Mouse (Mus musculus): ENCODE data around the gene Pim1.
A peak's percentile ranks its signal among the peaks of the same experiment; 100 is the strongest.
"Not testable (repeated sequence)": the region's sequence is repeated elsewhere in the genome, so short reads cannot be mapped to it uniquely, and the experiment has no call there.

The Pim1 gene

DNA sequence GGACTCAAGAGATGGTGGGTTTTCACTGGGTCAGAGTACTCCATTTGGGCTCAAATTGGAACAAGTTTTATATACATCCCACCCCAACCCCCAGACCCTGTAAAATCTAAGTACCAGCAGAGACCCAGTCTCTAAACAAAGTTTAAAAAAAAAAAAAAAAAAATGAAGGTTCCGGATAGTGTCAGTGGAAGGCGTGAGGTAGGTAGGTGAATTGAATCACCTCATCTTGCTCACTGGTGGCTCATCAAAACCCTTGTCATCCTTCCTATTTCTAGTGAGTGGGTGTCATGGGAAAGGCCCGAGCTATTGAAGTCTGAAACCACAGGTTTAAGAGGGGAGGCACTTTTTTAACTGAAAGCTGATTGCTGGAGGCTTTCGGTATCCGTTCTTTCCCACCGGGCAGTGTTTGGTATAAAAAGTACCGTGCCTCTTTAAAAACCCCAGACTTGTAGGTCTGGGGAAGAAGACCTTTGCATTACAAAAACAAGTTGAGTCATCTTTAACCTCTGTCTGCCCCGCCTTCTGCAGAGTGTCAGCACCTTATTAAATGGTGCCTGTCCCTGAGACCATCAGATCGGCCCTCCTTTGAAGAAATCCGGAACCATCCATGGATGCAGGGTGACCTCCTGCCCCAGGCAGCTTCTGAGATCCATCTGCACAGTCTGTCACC, 3.6 kb downstream of the Pim1 start:
- DNase-seq (ENCODE audit: low spot score): no peak

DNA sequence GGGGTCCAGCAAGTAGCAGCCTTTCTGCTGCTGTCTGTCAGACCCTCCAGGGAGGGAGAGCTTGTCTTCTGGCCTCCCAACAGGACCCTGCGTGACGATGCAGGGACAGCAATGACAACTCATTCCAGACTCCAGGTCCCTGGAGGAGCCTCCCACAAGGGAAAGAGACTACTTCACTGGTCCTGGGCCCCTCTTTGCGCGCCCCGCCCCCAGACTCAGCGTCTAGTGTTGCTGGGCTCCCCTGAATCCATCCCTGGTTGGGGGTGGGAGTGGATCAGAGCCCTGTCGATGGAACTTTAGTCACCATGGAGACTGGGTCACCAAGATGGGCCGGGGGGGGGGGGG, 4.2 kb downstream of the Pim1 start:
- DNase-seq (ENCODE audit: low spot score): no peak

DNA sequence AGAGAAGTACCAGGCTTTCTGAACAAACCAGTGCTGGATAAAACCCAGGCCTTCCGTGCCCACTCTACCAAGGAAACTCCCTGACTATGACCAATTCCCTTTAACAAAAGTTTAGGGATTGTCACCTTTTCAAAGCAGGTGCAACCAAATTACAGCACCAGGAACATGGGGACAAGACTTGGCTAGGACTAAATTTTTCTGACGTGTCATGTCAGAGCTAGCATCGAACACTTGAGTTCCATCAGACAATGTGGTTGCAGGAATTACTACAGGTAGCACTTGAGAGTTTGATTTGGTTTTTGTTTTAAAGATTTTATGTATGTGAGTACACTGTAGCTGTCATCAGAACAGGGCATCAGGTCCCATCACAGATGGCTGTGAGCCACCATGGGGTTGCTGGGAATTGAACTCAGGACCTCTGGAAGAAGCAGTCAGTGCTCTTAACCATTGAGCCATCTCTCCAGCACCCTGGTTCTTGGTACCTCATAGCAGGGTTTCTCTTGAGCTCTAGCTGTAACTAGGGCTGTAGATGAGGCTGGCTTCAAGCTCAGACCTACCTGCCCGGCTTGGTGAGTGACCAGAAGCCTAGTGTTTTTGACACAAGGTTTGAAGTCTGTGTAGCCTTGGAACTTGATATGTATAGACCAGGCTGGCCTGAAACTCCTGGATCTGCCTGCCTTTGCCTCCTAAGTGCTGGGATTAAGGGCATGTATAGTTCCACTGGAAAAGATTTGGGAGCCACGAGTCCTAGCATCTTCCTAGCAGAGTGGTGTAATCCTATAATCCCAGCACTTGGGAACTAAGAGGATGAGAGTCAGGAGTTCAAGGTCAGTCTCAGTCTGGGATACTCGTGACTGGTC, 5.9 kb downstream of the Pim1 start:
- DNase-seq (ENCODE audit: low spot score): no peak

DNA sequence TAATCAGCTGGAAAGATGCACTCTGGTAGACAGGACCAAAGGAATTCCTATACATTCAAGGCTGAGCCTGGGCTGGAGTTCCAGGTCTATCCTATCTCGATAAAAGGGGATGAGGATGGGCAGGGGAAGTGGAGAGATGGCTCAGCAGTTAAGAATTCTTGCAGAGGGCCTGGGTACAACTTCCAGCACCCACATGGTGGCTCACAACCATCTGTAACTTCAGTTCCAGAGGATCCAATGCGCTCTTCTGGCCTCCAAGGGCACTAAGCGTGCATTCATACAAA, 6.5 kb downstream of the Pim1 start:
- no peak for DNase-seq (ENCODE audit: low spot score)

DNA sequence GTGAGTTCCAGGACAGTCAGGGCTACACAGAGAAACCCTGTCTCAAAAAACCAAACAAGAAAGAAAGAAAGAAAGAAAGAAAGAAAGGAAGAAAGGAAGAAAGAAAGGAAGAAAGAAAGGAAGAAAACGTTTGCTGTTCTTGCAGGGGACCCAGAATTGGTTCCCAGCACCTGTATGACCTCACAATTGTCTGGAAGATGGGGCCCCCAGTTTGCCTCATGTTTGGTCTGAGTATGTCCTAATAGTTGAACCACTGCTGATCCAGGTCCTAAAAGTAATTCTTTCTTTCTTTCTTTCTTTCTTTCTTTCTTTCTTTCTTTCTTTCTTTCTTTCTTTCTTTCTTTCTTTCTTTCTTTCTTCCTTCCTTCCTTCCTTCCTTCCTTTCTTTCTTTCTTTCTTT, 6.9 kb downstream of the Pim1 start:
- not testable (repeated sequence) for DNase-seq (ENCODE audit: low spot score)

- no peak for DNase-seq (ENCODE audit: low spot score)
These were observed 7.5 kb downstream of the Pim1 start for GRCm38 (mm10) chr17:29498028-29498427.

- DNase-seq (ENCODE audit: low spot score): not testable (repeated sequence)
These were observed 8.4 kb downstream of the Pim1 start for GRCm38 (mm10) chr17:29498952-29499351.

DNA sequence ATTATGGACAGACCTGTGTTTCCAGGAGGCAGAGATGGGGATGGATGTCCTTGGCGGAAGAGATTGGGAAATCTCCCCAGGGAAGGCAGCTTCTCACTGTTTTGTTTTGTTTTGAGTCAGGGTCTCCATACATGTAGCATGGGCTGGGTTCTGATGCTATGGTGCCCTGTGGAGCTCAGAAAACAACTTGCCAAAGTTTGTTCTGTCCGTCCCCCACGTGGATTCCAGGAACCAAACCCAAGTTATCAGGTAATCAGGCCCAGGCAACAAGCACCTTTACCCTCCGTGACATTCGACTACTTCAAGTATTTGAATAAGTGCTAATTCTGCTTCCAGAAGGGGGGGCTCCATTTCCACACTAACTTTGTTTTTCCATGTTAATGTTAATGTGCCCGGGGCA, 9.0 kb downstream of the Pim1 start:
- DNase-seq (ENCODE audit: low spot score): no peak

DNA sequence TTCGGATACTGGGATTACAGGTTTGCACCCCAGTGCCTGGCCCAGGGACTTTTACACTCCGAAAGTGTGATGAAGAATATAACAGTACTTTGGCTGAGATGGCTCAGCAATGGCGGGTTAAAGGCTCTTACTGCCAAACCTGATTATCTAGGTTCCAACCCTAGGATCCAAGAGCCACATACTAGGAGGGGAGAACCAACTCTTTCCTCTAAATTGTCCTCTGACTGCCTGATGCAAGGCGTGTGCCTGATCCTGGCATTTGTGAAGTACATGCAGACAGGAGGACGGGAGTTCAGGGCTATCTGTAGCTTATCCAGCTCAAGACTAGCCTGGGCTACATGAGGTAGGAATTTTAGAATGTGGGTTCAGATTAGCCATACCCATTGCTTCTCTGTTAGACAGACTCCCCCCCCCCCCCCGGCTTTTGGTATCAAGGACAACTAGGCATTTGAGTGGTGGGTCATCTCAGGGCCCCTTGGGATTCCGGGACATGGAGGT, 9.7 kb downstream of the Pim1 start:
- no peak for DNase-seq (ENCODE audit: low spot score)

- DNase-seq (ENCODE audit: low spot score): no peak
These were observed 10.4 kb downstream of the Pim1 start for GRCm38 (mm10) chr17:29500802-29501469.

DNA sequence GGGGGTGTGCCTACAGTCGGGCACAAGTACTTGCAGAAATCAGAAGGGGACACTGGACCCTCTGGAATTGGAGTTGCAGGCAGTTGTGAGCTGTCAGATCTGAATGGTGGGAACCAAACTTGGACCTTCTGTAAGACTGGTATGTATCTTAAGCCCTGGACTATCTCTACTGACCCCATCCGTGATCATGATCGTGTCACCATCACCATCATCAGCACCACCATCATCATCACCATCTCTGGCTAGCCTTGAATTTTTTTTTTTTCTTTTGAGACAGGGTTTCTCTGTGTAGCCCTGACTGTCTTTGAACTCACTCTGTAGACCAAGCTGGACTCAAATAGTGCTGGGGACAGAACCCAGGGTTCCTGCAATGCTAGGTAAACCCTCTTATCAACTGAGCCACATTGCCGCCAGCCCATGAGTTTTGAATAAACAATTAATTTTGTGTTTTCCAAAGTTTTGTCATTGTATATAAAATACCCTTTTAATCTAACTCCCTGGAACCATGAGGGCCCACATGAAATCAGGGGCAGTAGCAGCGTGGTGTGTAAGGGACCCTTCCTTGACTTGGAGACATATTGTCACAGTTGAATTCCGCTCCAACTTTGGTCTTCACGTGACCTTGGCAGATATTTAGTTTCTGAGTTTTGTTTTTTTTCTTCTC, 11.6 kb downstream of the Pim1 start:
- no peak for DNase-seq (ENCODE audit: low spot score)

- no peak for DNase-seq (ENCODE audit: low spot score)
These were observed 12.4 kb downstream of the Pim1 start for GRCm38 (mm10) chr17:29502669-29503665.

DNA sequence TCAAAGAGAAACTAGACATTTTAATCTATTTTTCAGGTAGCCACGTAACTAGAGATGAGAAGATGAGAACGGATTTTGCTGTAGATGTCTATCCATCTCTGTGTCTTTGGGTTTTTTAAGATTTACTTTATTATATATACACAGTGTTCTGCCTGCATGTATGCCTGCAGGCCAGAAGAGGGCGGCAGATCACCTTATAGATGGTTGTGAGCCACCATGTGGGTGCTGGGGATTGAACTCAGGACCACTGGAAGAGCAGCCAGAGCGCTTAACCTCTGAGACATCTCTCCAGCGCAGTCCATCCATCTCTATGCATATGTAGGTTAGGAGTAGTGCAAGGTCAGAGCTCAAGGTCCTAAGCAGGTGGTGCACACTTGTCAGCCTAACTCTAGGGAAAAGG, 13.1 kb downstream of the Pim1 start:
- DNase-seq (ENCODE audit: low spot score): no peak

DNA sequence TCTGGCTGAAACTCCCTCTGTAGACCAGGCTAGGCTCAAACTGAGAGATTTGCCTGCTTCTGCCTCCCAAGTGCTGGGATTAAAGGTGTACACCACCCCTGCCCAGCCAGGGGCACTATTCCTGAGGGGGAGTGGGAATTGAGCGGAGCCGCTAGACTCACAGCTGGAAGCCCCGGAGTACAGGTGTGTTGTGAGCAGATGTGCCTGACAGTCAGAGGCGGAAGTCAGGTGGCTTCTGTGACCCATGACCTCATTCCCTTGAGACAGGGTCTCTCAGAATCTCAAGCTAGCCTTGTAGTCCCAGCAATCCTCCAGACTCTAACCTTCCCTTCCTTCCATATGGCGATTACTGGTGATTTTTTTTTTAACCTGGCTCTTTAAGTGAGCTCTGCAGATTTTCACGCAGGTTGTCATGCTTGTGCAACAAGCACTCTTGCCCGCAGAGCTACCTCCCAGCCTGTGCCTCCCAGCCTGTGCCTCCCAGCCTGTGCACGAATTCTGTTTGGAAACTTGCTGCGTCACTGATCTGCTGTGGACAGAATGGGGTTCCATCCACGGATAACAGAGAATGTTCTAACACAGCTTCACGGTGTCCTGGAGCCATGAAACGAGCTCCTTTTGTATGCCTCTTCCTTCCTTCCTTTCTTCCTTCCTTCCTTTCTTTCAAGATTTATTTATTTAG, 18.5 kb downstream of the Pim1 start:
- DNase-seq (ENCODE audit: low spot score): no peak

- no peak for DNase-seq (ENCODE audit: low spot score)
These were observed 20.1 kb downstream of the Pim1 start for GRCm38 (mm10) chr17:29510691-29511090.

DNA sequence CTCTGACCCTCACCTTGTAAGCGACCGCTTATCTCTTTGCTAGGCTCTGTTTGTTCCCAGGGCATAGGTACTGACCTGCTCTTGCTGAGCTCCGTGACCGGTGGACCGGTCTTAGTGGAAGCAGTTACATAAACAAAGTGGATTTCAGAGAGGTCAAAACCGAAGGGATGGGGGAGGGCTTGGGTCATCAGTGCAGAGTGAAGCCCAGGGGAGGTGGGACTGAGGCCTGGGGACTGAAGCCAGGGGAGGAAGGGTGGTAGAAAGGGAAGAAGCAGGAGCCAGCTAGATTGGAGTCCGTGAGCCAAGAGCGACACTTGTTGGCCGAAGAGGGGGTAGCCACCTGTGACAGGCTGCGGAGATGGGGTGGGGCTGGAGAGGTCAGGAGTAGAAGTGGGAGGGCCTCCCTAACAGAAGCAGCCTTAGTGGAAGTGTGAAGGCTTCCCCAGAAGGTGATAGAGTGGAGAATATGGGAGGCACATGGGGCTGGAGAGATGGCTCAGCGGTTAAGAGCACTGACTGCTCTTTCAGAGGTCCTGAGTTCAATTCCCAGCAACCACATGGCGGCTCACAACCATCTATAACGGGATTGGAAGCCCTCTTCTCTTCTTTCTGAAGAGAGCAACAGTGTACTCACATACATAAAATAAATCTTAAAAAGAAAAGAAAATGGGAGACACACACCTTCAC, 22.6 kb downstream of the Pim1 start:
- DNase-seq (ENCODE audit: low spot score): peak; percentile 58

GRCm38 (mm10) chr17:29514435-29514834, 23.9 kb downstream of the Pim1 start:
- DNase-seq (ENCODE audit: low spot score): peak; percentile 80

GRCm38 (mm10) chr17:29518665-29519064, 28.1 kb downstream of the Pim1 start:
- DNase-seq (ENCODE audit: low spot score): not testable (repeated sequence)

GRCm38 (mm10) chr17:29519731-29520130, 29.2 kb downstream of the Pim1 start:
- no peak for DNase-seq (ENCODE audit: low spot score)

- no peak for DNase-seq (ENCODE audit: low spot score)
These were observed 35.1 kb downstream of the Pim1 start for GRCm38 (mm10) chr17:29525613-29526012.
